17 mouse cellular contexts compared by ENCODE assay signal in genomic region chr12:98176632-98177031, GRCm38 (mm10).
"Had no signal": no experiment of that assay in that cellular context is flagged by ENCODE, and none has a peak within 500 bp of the region (broad histone marks: within the 10 kb centered on the region; RNA-seq: fewer than 3 reads in every experiment).

No protein-coding gene starts in this region.

- H3K27ac ChIP-seq: lung, embryonic 15.5 days; macrophage; midbrain, embryonic 12.5 days; neural tube, embryonic 12.5 days; stomach, embryonic 15.5 days; stomach, postnatal 0 days had no signal

- ATAC-seq: liver, postnatal 0 days; lung, postnatal 0 days had no signal

- H3K36me3 ChIP-seq: lung, embryonic 15.5 days; midbrain, embryonic 12.5 days; neural tube, embryonic 12.5 days; stomach, embryonic 15.5 days had no signal

- H3K4me1 ChIP-seq: lung, embryonic 15.5 days; neural tube, embryonic 12.5 days; stomach, embryonic 15.5 days had no signal

- H3K9ac ChIP-seq: liver, postnatal 0 days; lung, embryonic 15.5 days; midbrain, embryonic 12.5 days; neural tube, embryonic 12.5 days; stomach, embryonic 15.5 days had no signal

- H3K27me3 ChIP-seq: lung, embryonic 15.5 days; midbrain, embryonic 12.5 days; neural tube, embryonic 12.5 days; stomach, embryonic 15.5 days had no signal

- DNase-seq: liver, postnatal 0 days; lung, adult 2 months; lung, postnatal 14 days; lung, postnatal 36 days; midbrain, embryonic 14.5 days; right cerebral cortex, postnatal 14 days; thymus, adult 2 months; thymus, postnatal 25 days; thymus, postnatal 4 days had no signal

- H3K4me3 ChIP-seq: lung, embryonic 15.5 days; megakaryocyte, embryonic 14.5 days; midbrain, embryonic 12.5 days; neural tube, embryonic 12.5 days; stomach, embryonic 15.5 days had no signal

- H3K9me3 ChIP-seq: lung, embryonic 15.5 days; midbrain, embryonic 12.5 days; neural tube, embryonic 12.5 days; stomach, embryonic 15.5 days had no signal

- H3K4me2 ChIP-seq: lung, embryonic 15.5 days; midbrain, embryonic 12.5 days; neural tube, embryonic 12.5 days; stomach, embryonic 15.5 days had no signal
